Mouse (Mus musculus): ENCODE measurements around the gene Tmem163. TPM values are rescaled to one million over a fixed set of nuclear protein-coding genes. Genes with fewer than 3 reads are reported as not detected.

The Tmem163 gene
- under 1 TPM in 1 of 2 experiments, not detected in 1; 0.90 TPM for total RNA-seq (2021)
- long read RNA-seq, experiment 1, partial matches to known transcripts = 0 of 1 reads
- long read RNA-seq, experiment 1, other reads (novel, unspliced or antisense) = 0 of 1 reads
- long read RNA-seq, experiment 2, partial matches to known transcripts = 0 of 1 reads
- long read RNA-seq, experiment 2, other reads (novel, unspliced or antisense) = 0 of 1 reads

- peak; percentile 36 to 44 for DNase-seq (ENCODE audit: low spot score in 2 of 2)
Measured at GRCm38 (mm10) chr1:127679498-127680133, at the start of gene Tmem163. Tmem163 (minus strand) TSS chr1:127679548.

GRCm38 (mm10) chr1:127729096-127729495, 49.7 kb upstream of the Tmem163 start, which contains the start of gene Acmsd:
Acmsd (plus strand) TSS chr1:127729413.
- no peak for DNase-seq (ENCODE audit: low spot score in 2 of 2)

- no peak for DNase-seq (ENCODE audit: low spot score in 2 of 2)
Measured at GRCm38 (mm10) chr1:127723596-127723995, 44.2 kb upstream of the Tmem163 start.

- no peak for DNase-seq (ENCODE audit: low spot score in 2 of 2)
Measured at GRCm38 (mm10) chr1:127718290-127718689, 38.9 kb upstream of the Tmem163 start.

GRCm38 (mm10) chr1:127716441-127716840, 37.1 kb upstream of the Tmem163 start:
- no peak for DNase-seq (ENCODE audit: low spot score in 2 of 2)

- no peak for DNase-seq (ENCODE audit: low spot score in 2 of 2)
Measured at GRCm38 (mm10) chr1:127706269-127706668, 26.9 kb upstream of the Tmem163 start.

GRCm38 (mm10) chr1:127702187-127702586, 22.8 kb upstream of the Tmem163 start:
- DNase-seq (ENCODE audit: low spot score in 2 of 2) = no peak

- no peak for DNase-seq (ENCODE audit: low spot score in 2 of 2)
Measured at GRCm38 (mm10) chr1:127696533-127696932, 17.2 kb upstream of the Tmem163 start.

GRCm38 (mm10) chr1:127677661-127678580, 1.4 kb downstream of the Tmem163 start:
- peak; percentile 15 to 23 for DNase-seq (ENCODE audit: low spot score in 2 of 2)

- DNase-seq (ENCODE audit: low spot score in 2 of 2) = peak; percentile 6 to 22
Measured at GRCm38 (mm10) chr1:127677131-127677631, 2.2 kb downstream of the Tmem163 start.

- peak in 1 of 2 experiments; percentile 2 for DNase-seq (ENCODE audit: low spot score in 2 of 2)
Measured at GRCm38 (mm10) chr1:127676516-127677099, 2.7 kb downstream of the Tmem163 start.

- DNase-seq (ENCODE audit: low spot score in 2 of 2) = no peak
Measured at GRCm38 (mm10) chr1:127676116-127676515, 3.2 kb downstream of the Tmem163 start.

GRCm38 (mm10) chr1:127675253-127675652, 4.1 kb downstream of the Tmem163 start:
- DNase-seq (ENCODE audit: low spot score in 2 of 2) = no peak

- DNase-seq (ENCODE audit: low spot score in 2 of 2) = no peak
Measured at GRCm38 (mm10) chr1:127673221-127674050, 5.9 kb downstream of the Tmem163 start.

- DNase-seq (ENCODE audit: low spot score in 2 of 2) = no peak
Measured at GRCm38 (mm10) chr1:127668161-127668560, 11.2 kb downstream of the Tmem163 start.

- no peak for DNase-seq (ENCODE audit: low spot score in 2 of 2)
Measured at GRCm38 (mm10) chr1:127667110-127667860, 12.1 kb downstream of the Tmem163 start.

GRCm38 (mm10) chr1:127666221-127666620, 13.1 kb downstream of the Tmem163 start:
- DNase-seq (ENCODE audit: low spot score in 2 of 2) = no peak

- DNase-seq (ENCODE audit: low spot score in 2 of 2) = no peak
Measured at GRCm38 (mm10) chr1:127662385-127663068, 16.8 kb downstream of the Tmem163 start.

All from adrenal gland, adult 18-20 months (tissue).